Mouse (Mus musculus): ENCODE results near the gene Pkp4. TPM values are rescaled to one million over a fixed set of nuclear protein-coding genes. Genes with fewer than 3 reads are reported as not detected.

Gene Pkp4
- total and polyA plus RNA-seq, 3 experiments, result not detected

- no peak overlapping the region for H3K9ac ChIP-seq (ENCODE audit: control insufficient read depth, low read depth, low read length, poor library complexity, severe bottlenecking)
- H3K79me2 ChIP-seq (ENCODE audit: control insufficient read depth, insufficient read depth, low read length, poor library complexity), result no peaks in the 10 kb centered on the region
- DNase-seq (ENCODE audit: low read depth, low spot score), result no peak
- H3K9me3 ChIP-seq (replicated peaks; ENCODE audit: insufficient read depth, low read length), result no peaks in the 10 kb centered on the region
- H3K27me3 ChIP-seq (ENCODE audit: control insufficient read depth in 1 of 2, insufficient read depth in 2 of 2, low read length in 2 of 2), result no peaks in the 10 kb centered on the region
- no peak overlapping the region for H3K27ac ChIP-seq (ENCODE audit: control insufficient read depth, low read depth, low read length)
- H3K4me1 ChIP-seq (ENCODE audit: control insufficient read depth in 1 of 2, insufficient read depth in 2 of 2, low read length in 2 of 2), result no peaks in the 10 kb centered on the region
- no peaks in the 10 kb centered on the region for H3K36me3 ChIP-seq (ENCODE audit: control insufficient read depth in 1 of 2, insufficient read depth in 2 of 2, low read length in 2 of 2)
- TF ChIP-seq GATA1 (IDR thresholded peaks at IDR 0.05; ENCODE audit: low read depth, low read length) (no peak), SIN3A (IDR thresholded peaks at IDR 0.05; ENCODE audit: low read length) (no peak), MEF2A (IDR thresholded peaks at IDR 0.05; ENCODE audit: extremely low read depth, insufficient replicate concordance, low read depth, low read length, poor library complexity, severe bottlenecking) (no peak), ZKSCAN1 (IDR thresholded peaks at IDR 0.05; ENCODE audit: low read depth, low read length) (no peak), TBP (IDR thresholded peaks at IDR 0.05; ENCODE audit: low read depth, low read length) (no peak), ZC3H11A (IDR thresholded peaks at IDR 0.05; ENCODE audit: low read depth, low read length) (no peak), MAFK (IDR thresholded peaks at IDR 0.05; ENCODE audit: borderline replicate concordance, low read depth, low read length) (no peak), MXI1 (IDR thresholded peaks at IDR 0.05; ENCODE audit: low read depth, low read length) (no peak), CHD2 (IDR thresholded peaks at IDR 0.05; ENCODE audit: low read length) (no peak), POLR2AphosphoS5 (IDR thresholded peaks at IDR 0.05; ENCODE audit: borderline replicate concordance, low read depth, low read length) (no peak), USF1 (IDR thresholded peaks at IDR 0.05; ENCODE audit: low read depth, low read length) (no peak), TCF12 (IDR thresholded peaks at IDR 0.05; ENCODE audit: low read depth, low read length) (no peak), MYC (IDR thresholded peaks at IDR 0.05; ENCODE audit: low read depth, low read length) (no peak), NRF1 (IDR thresholded peaks at IDR 0.05; ENCODE audit: insufficient read depth, low read depth, low read length, poor library complexity, severe bottlenecking) (no peak), SMC3 (IDR thresholded peaks at IDR 0.05; ENCODE audit: low read depth, low read length) (no peak)
- no peak overlapping the region for H3K4me3 ChIP-seq (ENCODE audit: control insufficient read depth in 1 of 2, insufficient read depth in 1 of 2, low read depth in 2 of 2, low read length in 2 of 2)
Observed at GRCm38 (mm10) chr2:59338501-59338900, 177.9 kb downstream of the Pkp4 start.

GRCm38 (mm10) chr2:59338926-59339325 is 178.3 kb downstream of the Pkp4 start:
- DNase-seq (ENCODE audit: low read depth, low spot score), result no peak
- no peak overlapping the region for H3K4me3 ChIP-seq (ENCODE audit: control insufficient read depth in 1 of 2, insufficient read depth in 1 of 2, low read depth in 2 of 2, low read length in 2 of 2)
- H3K9me3 ChIP-seq (replicated peaks; ENCODE audit: insufficient read depth, low read length), result no peaks in the 10 kb centered on the region
- TF ChIP-seq MYB (IDR thresholded peaks at IDR 0.05; ENCODE audit: low read depth, low read length) (no peak), ELF1 (IDR thresholded peaks at IDR 0.05; ENCODE audit: low read depth, low read length) (no peak), TAL1 (IDR thresholded peaks at IDR 0.05; ENCODE audit: low read length) (no peak), ZNF384 (IDR thresholded peaks at IDR 0.05; ENCODE audit: low read depth, low read length) (no peak), GATA1 (IDR thresholded peaks at IDR 0.05; ENCODE audit: low read depth, low read length) (no peak), POLR2AphosphoS2 (IDR thresholded peaks at IDR 0.05; ENCODE audit: low read length) (no peak), BHLHE40 (IDR thresholded peaks at IDR 0.05; ENCODE audit: borderline replicate concordance, low read depth, low read length) (no peak), POLR2AphosphoS5 (IDR thresholded peaks at IDR 0.05; ENCODE audit: borderline replicate concordance, low read depth, low read length) (no peak), ZKSCAN1 (IDR thresholded peaks at IDR 0.05; ENCODE audit: low read depth, low read length) (no peak), MXI1 (IDR thresholded peaks at IDR 0.05; ENCODE audit: low read depth, low read length) (no peak), KAT2A (conservative IDR thresholded peaks at IDR 0.05; ENCODE audit: low read depth, low read length) (no peak)
- H3K27ac ChIP-seq (ENCODE audit: control insufficient read depth, low read depth, low read length), result no peak overlapping the region
- H3K4me1 ChIP-seq (ENCODE audit: control insufficient read depth in 1 of 2, insufficient read depth in 2 of 2, low read length in 2 of 2), result no peaks in the 10 kb centered on the region
- H3K79me2 ChIP-seq (ENCODE audit: control insufficient read depth, insufficient read depth, low read length, poor library complexity), result no peaks in the 10 kb centered on the region
- no peaks in the 10 kb centered on the region for H3K36me3 ChIP-seq (ENCODE audit: control insufficient read depth in 1 of 2, insufficient read depth in 2 of 2, low read length in 2 of 2)
- no peak overlapping the region for H3K9ac ChIP-seq (ENCODE audit: control insufficient read depth, low read depth, low read length, poor library complexity, severe bottlenecking)
- no peaks in the 10 kb centered on the region for H3K27me3 ChIP-seq (ENCODE audit: control insufficient read depth in 1 of 2, insufficient read depth in 2 of 2, low read length in 2 of 2)
